Mouse (Mus musculus): Measurements from ENCODE around the gene Six6. TPM values are rescaled to one million over a fixed set of nuclear protein-coding genes. Genes with fewer than 3 reads are reported as not detected.

Gene Six6
- polyA plus RNA-seq, 3 experiments from 2014 or later = not detected

DNA sequence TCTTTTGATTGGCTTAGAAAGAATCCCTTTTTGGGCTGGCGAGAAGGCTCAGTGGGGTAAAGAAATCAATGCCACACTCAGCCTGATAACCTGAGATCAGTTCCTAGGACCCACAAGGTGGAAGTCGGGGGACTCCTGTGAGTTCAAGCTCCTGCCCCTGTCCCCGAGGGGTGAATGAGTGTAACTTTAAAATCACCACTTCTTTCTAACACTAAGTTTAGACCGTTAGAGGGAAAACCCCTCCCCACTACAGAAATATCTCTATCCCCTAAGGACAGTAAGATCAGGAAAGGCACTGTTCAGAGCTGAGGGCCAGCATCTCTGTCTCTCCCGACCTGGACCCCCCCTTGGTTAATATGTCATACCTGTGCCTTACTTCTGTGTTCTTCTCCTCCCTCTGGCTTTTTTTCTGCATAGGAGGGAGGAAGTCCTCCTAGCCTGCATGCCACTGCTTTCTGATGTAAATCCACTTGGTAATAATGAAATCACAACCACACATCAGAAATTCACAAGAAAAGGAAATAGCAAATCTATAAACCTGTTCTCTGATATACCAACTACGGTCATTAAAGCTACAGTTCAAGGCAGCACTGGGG, 18.2 kb downstream of the Six6 start:
- ATAC-seq = no peak

DNA sequence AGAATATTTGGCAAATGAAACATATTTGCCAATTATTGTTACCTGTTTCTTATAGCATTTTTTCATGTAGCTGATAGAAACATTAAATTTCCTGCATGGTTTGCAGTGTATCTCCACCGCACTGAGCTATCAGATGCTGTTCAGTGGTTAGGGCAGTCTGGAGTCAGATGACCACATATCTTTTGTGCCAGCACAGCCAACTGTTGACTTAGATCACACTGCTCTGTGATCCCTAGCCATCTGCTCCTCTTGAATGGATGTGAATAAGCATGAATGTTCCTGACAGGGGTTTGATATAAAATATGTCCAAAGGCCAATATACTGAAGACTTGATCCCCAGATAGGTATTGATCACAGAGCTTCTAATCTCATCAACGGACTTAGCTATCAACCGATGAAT, 18.8 kb downstream of the Six6 start:
- no peak for ATAC-seq

DNA sequence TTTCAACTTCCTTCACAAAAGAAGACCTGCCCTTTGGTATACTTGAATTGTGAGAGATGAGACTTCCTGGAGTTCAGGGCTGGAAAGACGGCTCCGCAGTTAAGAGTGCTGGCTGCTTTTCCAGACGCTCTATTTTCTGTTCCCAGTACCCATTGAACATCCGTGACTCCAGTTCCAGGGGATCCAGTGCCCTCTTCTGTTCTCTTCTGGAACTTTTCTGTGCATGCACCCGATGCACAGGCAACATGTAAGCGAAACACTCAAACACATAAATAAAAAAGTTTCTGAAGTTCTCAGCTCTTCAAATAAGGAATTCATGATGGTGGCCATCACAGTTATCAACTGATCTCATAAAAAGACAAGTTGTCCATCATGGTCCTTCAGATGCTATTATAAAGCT, 23.1 kb downstream of the Six6 start:
- ATAC-seq = no peak

DNA sequence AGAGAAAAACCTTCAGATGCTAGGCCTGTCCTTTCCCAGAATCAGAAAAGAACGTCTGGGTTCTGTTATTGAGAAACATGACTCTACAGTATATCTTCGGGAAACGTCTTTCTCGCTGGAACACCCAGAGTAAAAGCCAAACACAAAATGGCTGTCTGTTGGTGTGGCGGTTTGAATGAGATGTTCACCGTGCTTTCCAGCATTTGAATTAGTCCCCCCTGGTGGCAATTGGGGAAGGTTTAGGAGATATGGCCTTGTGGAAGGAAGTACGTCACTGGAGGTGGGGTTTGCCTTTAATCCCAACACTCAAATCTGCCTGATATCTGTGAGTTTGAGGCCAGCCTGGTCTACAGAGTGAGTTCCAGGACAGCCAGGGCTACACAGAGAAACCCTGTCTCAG, 27.8 kb downstream of the Six6 start:
- no peak for ATAC-seq

DNA sequence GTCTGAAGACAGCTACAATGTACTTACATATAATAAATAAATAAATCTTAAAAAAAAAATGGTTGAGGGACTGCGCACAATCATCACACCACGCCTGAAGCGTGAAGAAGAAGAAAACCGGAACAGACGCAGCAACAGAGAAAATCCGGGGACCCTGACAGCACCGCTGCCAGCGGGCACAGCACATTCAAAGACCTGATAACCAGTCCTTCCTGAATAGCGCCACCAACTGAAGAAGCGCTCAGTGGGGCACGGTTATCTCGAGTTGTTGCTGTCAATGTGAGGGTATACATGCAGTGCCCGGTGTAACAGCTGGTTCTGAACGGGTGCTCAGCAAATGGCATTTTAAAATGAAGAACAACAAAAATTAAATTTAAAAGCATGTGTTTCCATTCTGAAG, 30.9 kb downstream of the Six6 start:
- no peak for ATAC-seq

DNA sequence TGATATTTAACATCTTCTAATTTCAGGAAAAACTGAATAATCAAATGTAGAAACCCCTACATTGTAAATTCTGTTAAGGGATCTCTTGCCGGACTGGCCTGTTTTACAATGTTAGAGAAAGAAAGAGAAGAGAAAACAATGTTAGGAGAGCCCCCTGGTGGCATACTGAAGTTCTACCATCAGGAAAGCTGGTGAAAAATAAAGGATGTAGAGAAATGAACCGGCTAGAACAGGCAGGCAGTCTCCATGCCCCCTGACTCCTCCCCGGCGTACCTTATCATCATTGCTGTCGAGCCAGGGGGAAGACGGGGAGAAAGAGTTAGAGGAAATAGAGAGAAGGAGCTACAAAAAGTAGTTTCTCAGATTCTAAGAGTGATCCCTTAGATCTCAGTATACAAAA, 33.5 kb downstream of the Six6 start:
- ATAC-seq = no peak

DNA sequence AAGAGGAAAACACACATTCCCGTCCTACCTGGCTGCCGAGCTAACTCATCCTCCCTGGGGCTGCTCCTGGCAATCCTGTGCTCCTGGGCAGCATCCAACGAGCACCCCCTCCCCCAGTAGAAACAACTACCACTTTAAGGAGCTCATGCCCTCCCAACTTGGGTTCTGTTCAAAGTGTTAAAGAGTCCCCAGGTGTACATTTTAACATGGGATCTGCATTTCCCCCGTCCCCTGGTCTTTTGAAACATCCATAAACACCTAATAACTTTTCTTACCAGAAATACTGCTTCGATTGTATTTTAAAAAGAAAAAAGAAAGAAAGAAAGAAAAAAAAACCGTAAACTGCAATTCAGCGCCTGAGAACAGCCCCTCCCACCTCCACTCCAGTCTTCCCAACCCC, 36.5 kb downstream of the Six6 start:
- ATAC-seq = no peak

DNA sequence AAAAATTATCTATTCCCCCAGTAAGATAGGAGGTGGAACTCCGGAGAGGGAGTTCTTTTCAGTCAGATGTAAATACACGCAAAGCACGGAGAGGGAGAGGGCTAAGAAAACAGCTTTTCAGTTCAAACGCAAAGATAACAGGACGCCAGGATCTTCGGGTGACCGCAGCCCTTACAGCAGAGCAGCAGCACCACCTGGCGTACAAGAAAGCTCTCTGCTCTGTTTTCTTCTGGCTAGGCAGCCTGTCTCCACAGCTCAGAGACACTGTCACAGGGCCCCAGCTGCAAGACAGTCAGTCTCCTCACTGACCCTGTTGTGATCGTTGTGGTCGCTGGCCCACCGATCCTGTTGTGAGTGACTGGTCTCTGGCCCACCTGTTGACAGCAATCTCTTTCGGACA, 37.0 kb downstream of the Six6 start:
- peak; percentile 65 for ATAC-seq

DNA sequence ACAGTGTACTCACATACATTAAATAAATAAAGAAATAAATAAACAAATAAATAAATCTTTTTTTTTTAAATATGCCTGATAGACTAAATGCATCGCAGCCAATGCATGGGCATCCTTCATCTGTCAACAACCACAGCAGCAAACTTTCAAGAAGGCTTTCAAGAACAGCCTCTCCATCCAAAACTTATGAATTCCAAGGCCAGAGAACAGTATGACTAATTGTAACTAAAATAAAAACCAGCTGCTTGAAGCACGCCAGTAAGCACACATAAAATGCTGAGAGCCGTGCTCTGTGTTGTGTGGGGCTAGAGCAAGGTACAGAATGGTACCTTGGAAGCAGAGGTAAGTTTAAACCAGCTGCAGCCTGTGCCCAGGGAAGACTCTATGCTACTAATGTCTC, 38.2 kb downstream of the Six6 start:
- ATAC-seq = no peak

DNA sequence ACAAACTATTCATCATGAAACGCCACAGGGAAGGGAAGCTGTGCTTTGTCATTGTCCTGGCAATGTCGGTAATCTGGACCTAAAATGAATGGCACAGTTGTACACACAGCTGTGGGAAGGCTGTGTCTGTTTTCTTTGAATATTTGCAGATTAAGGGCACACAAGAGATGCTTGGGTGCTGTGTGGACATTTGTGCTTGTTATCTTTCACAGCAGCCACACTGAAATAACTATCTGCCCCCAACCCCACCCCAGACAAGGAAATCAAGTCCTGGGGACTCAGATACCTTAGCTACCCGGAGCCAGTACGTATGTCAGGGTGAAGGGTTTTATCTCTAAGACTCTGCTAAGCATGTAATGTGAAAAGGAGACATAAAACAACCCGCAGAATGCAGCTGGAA, 39.5 kb downstream of the Six6 start:
- no peak for ATAC-seq

DNA sequence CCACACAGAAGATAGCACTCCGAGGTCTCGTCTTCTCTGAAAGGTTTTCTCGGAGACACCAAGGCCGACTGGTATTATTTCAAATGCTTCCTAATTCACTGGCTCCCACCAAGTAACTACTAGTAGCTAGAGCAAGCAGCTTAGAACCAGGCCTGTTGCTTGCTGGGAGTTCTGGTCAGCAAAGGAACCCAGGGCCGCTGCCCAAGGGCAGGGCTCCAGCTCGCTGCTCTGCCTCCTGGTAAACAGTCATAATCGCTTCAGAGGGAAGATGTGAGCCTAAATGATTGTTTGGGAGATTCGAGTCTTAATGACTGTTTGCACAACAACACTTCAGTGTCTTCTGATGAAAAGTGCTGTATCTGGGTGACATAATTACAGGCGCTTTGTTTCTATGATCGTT, 42.9 kb downstream of the Six6 start:
- no peak for ATAC-seq

DNA sequence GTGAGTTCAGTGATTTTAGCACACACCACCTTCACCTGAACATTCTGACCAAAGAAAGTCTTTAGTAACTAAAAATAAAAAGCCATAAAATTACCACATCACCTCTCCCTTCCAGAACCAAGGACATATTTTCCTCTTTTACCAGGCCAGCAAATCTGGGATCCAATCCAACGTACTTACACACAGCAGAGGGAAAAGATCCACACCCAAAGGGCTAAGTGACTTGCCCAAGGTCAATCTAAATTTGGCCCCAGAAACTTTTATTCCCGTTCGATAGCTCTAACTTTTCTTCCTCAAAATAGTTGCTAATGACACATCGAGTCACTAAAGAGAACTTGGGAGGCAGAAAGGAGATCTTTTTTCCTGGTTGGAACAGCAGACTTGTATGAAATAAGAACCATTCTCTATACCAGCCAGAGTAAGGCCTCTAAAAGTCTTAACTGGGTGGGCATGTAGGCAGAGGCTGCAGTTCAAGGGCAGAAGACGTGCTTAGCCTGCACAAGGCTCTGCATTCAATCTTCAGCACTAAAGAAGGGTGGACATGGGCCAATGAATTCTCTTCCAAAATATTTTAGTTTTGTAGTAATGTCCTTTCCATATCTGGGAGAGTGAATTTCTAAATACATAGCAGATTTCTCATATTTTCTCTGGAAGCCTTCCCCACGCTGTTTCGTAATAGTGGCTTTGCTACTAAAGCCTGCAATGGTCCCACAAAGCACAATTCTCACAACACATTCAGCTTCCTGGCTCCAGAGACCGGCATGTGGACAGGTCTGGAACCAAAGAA, 43.6 kb downstream of the Six6 start:
- ATAC-seq = no peak

Other genes with a start within 250 kb of the Six6 start
- 10 to 100 TPM; 22.8 to 32.9 (median 30.0) TPM for gene Ppm1a, start 182.4 kb upstream of the Six6 start, polyA plus RNA-seq (2017; shearing (Covaris generic))
- not detected for gene 4930447C04Rik, start 882 bp downstream of the Six6 start, polyA plus RNA-seq (2017; shearing (Covaris generic))
- gene Six1, start 114.0 kb downstream of the Six6 start, polyA plus RNA-seq (2017; shearing (Covaris generic)) = not detected
- gene Six4, start 173.6 kb downstream of the Six6 start, polyA plus RNA-seq (2017; shearing (Covaris generic)) = under 1 TPM; 0.08 to 0.26 (median 0.11) TPM
- 10 to 100 TPM; 21.8 to 40.7 (median 36.1) TPM for gene Mnat1, start 183.8 kb downstream of the Six6 start, polyA plus RNA-seq (2017; shearing (Covaris generic))